Mouse (Mus musculus): ENCODE measurements around the gene Gm17490. TPM values are rescaled to one million over a fixed set of nuclear protein-coding genes. Genes with fewer than 3 reads are reported as not detected.

Gene Gm17490
- polyA plus RNA-seq, 1 experiment from 2014 or later = not detected

DNA sequence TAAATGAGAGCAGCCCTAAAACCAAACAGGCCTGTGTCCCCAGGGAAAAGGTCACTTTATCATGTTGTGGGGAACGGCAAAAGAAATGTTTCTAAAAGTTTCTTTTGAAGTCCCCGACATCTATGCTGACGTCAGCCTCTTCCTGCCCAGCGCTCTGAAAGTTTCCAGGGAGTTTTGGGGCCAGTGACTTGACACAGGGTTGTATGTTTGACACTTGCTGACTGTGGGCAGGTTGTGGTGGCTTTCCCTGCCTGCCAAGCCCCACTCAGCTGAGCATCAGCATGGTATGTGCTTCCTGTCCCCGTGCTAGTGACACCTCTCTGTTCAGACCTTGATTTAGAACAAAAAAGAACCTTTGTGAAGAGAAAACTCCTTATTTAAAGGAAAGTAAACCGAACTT, 27.3 kb upstream of the Gm17490 start:
- Histone ChIP-seq H3K9me3 (no peaks in the 10 kb centered on the region), H3K4me3 (no peak overlapping the region), H3K9ac (no peak overlapping the region), H3K27me3 (no peaks in the 10 kb centered on the region), H3K36me3 (no peaks in the 10 kb centered on the region), H3K4me1 (replicated peaks) (no peaks in the 10 kb centered on the region), H3K27ac (no peak overlapping the region), H3K4me2 (no peak overlapping the region)
- WGBS = 59% methylated on average over 6 of the region's 6 CpGs
- ATAC-seq (ENCODE audit: low FRiP score) = no peak

DNA sequence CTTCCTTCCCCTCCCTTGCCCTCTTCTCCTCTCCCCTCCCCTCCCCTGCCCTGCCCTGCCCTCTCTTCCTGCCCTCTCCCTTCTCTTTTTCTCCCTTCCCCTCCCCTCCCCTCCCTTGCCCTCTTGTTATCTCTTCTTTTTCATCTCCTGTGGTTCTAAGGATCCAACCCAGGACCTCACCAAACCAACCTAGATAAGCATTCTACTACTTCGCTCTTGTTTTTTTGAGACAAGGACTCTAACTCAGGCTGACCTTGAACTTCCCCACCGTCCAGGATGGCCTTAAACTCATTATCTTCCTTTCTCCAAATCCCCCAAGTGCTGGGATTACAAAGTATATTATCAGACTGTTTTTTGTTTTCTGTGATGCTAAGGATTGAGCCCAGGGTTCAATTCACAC, 26.7 kb upstream of the Gm17490 start:
- H3K36me3 ChIP-seq = no peaks in the 10 kb centered on the region
- no peak for ATAC-seq (ENCODE audit: low FRiP score)
- H3K27me3 ChIP-seq = no peaks in the 10 kb centered on the region
- no peaks in the 10 kb centered on the region for H3K4me1 ChIP-seq (replicated peaks)
- WGBS = 87% methylated on average over 2 of the region's 2 CpGs
- H3K9me3 ChIP-seq = no peaks in the 10 kb centered on the region
- H3K9ac ChIP-seq = no peak overlapping the region
- H3K4me3 ChIP-seq = no peak overlapping the region
- H3K27ac ChIP-seq = no peak overlapping the region
- no peak overlapping the region for H3K4me2 ChIP-seq

DNA sequence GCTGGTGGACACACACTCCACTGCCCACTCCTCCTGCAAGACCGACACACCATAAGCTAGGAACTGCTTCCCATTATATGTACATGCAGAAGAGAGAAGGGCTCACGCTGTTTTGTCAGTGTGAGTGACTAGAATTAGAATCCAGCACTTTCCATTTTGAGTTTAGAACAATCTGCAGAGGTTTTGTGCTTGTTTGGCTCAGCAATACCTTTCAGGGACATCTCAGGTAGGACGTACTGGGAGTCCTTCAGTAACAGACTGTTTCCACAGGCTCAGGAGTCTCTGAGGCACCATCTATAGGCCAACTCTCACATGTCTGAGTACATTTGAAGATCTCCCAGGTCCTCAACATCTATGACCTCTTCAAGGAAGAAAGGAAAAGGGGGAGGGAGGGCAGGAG, 26.1 kb upstream of the Gm17490 start:
- 84% methylated on average over 3 of the region's 3 CpGs for WGBS
- no peaks in the 10 kb centered on the region for H3K27me3 ChIP-seq

DNA sequence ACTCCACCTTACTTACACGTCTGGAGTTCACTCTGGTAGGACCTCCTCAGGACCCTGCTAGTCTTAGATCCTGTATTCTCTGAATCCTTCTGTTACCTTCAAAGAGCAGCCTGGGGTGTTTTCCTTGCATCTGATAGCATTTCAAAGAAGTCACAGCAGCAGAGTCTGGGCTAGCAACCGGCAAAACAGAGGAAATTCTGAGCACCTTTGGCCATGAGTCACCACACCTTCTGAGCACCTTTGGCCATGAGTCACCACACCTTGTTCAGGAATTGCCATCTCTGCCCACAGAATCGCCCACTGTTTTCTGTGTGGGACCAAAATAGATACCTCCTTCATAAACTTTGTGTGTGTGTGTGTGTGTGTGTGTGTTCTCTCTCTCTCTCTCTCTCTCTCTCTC, 25.4 kb upstream of the Gm17490 start:
- ATAC-seq (ENCODE audit: low FRiP score) = no peak
- 62% methylated on average over 3 of the region's 3 CpGs for WGBS

More for the DNA sequence above, 26.1 kb upstream of the Gm17490 start:
- no peak overlapping the region for H3K4me3 ChIP-seq
- H3K4me1 ChIP-seq (replicated peaks) = no peaks in the 10 kb centered on the region
- no peaks in the 10 kb centered on the region for H3K36me3 ChIP-seq
- no peak for ATAC-seq (ENCODE audit: low FRiP score)
- H3K9me3 ChIP-seq = no peaks in the 10 kb centered on the region
- H3K27ac ChIP-seq = no peak overlapping the region
- no peak overlapping the region for H3K4me2 ChIP-seq
- H3K9ac ChIP-seq = no peak overlapping the region

DNA sequence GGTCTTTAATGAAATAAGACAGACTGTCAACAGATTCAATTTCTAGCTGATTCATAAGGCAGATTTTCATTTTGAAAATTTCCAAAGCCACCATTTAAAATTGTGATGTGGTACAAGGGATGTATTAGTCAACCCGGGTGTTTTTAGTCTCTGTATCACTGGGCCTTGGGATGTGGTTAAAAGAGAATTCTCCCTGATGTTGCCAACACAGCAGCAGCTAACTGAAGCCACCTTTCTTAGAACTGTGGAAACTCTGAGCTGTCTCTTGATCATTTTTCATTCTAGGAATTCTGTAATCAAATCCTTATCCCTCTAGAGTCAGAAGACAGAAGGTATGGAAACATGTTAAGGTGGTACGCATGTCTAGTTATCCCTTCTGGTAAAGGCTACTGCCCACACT, 19.2 kb upstream of the Gm17490 start:
- no peaks in the 10 kb centered on the region for H3K27me3 ChIP-seq
- no peak overlapping the region for H3K4me3 ChIP-seq
- H3K36me3 ChIP-seq = no peaks in the 10 kb centered on the region
- no peaks in the 10 kb centered on the region for H3K4me1 ChIP-seq (replicated peaks)
- no peaks in the 10 kb centered on the region for H3K9me3 ChIP-seq
- no peak overlapping the region for H3K9ac ChIP-seq
- ATAC-seq (ENCODE audit: low FRiP score) = no peak
- H3K4me2 ChIP-seq = no peak overlapping the region
- no peak overlapping the region for H3K27ac ChIP-seq
- WGBS = 91% methylated on average over 2 of the region's 2 CpGs

More for the DNA sequence above, 25.4 kb upstream of the Gm17490 start:
- H3K9me3 ChIP-seq = no peaks in the 10 kb centered on the region
- no peak overlapping the region for H3K9ac ChIP-seq
- H3K4me1 ChIP-seq (replicated peaks) = no peaks in the 10 kb centered on the region
- no peaks in the 10 kb centered on the region for H3K27me3 ChIP-seq
- no peak overlapping the region for H3K4me2 ChIP-seq
- no peak overlapping the region for H3K4me3 ChIP-seq
- no peak overlapping the region for H3K27ac ChIP-seq
- H3K36me3 ChIP-seq = no peaks in the 10 kb centered on the region

DNA sequence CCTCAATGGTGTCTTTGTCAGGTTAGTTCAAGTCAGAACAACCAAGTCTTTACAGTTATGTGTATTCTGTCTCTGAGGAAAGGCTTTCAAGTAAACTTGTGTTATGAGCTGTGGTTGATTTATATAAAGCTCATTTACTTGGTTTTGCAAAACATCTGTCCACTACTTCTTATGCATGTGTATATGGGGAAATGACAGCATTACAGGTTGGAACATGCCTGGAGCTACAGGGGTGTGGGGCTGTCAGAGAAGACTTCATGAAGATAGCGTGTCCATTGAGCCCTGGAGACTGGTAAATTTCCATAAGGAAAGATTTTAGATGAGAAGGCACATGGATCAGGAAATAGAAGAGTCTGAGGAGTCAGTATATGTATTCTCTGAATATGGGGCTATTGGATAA, 18.0 kb upstream of the Gm17490 start:
- H3K9me3 ChIP-seq = no peaks in the 10 kb centered on the region
- no peaks in the 10 kb centered on the region for H3K27me3 ChIP-seq
- H3K27ac ChIP-seq = no peak overlapping the region
- no peaks in the 10 kb centered on the region for H3K36me3 ChIP-seq
- no peaks in the 10 kb centered on the region for H3K4me1 ChIP-seq (replicated peaks)
- H3K4me2 ChIP-seq = no peak overlapping the region
- ATAC-seq (ENCODE audit: low FRiP score) = no peak
- no peak overlapping the region for H3K9ac ChIP-seq
- no peak overlapping the region for H3K4me3 ChIP-seq
- WGBS = 88% methylated on average over 1 of the region's 1 CpGs

DNA sequence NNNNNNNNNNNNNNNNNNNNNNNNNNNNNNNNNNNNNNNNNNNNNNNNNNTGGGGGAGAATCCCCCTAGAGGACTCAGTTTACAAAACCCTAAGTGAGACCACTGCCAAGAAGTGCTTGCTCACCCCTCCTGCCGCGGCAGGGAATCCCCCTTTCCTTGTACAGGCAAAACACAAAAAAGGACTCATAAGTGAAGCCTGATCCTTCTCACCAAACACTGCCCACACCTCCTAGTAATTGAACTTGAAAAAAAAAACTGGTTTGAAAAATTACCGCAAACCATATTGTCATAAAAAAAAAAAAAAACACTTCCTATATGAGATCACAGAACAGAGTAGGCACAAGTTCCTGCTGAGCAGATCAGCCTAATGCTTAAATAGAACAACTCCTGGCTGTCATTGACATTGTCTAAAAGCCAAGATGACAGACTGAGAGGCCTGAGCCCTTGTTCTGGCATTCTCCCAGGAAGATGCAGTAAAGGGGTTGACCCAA, 16.4 kb upstream of the Gm17490 start, which contains the start of gene Il2ra:
Il2ra (plus strand) TSS at position 357 of the 491 bp plus-strand sequence.
- no peaks in the 10 kb centered on the region for H3K9me3 ChIP-seq
- H3K4me3 ChIP-seq = no peak within 1 kb of the TSS
- H3K4me2 ChIP-seq = no peak within 1 kb of the TSS
- no peak for ATAC-seq (ENCODE audit: low FRiP score)
- no peak within 1 kb of the TSS for H3K27ac ChIP-seq
- H3K4me1 ChIP-seq (replicated peaks) = no peaks in the 10 kb centered on the region
- no peak within 1 kb of the TSS for H3K9ac ChIP-seq
- H3K36me3 ChIP-seq = no peaks in the 10 kb centered on the region
- WGBS = 90% methylated on average over 3 of the region's 3 CpGs
- no peaks in the 10 kb centered on the region for H3K27me3 ChIP-seq

DNA sequence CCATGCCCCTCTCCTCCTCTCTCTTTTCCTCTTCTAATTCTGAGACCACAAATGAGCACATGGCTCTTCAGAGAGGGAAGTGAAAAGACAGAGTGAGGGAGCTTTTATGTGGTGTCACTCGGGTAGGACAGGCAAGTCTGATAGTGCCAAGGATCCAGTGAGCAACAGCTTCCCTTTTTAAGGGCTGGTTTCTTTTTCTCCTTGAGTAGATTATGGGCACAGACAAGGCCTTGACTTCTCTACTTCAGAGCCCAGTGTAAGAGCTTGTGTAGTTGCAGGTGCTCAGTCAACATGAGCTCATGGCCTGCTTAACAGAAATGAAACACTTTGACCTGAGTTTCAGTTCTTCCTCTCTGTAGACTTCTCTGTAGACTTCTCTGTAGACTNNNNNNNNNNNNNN, 11.1 kb upstream of the Gm17490 start:
- Histone ChIP-seq H3K36me3 (no peaks in the 10 kb centered on the region), H3K4me1 (replicated peaks) (no peaks in the 10 kb centered on the region), H3K4me3 (no peak overlapping the region), H3K4me2 (no peak overlapping the region), H3K9me3 (no peaks in the 10 kb centered on the region), H3K27me3 (no peaks in the 10 kb centered on the region), H3K27ac (no peak overlapping the region), H3K9ac (no peak overlapping the region)
- no peak for ATAC-seq (ENCODE audit: low FRiP score)
- 80% methylated on average over 1 of the region's 1 CpGs for WGBS

DNA sequence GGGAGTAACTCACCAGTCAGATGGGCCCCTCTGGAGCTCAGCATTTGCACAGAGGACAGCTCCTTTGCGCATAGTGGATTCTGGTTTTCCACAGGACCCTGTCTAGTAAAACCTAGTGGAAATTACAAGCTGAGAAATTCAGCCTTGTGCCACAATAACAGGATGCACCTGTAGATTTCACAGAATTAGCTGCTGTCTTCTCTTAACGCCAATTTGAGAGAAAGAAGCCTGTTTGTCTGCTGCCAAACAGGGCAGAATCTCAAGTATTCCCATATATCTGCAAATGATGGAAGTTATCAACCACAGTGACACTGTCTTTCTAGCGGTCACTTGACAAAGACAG, 10.0 kb upstream of the Gm17490 start:
- Histone ChIP-seq H3K4me3 (no peak overlapping the region), H3K9ac (no peak overlapping the region), H3K36me3 (no peaks in the 10 kb centered on the region), H3K4me1 (replicated peaks) (no peaks in the 10 kb centered on the region), H3K4me2 (no peak overlapping the region), H3K9me3 (no peaks in the 10 kb centered on the region), H3K27me3 (no peaks in the 10 kb centered on the region), H3K27ac (no peak overlapping the region)
- no peak for ATAC-seq (ENCODE audit: low FRiP score)
- 80% methylated on average over 3 of the region's 3 CpGs for WGBS

DNA sequence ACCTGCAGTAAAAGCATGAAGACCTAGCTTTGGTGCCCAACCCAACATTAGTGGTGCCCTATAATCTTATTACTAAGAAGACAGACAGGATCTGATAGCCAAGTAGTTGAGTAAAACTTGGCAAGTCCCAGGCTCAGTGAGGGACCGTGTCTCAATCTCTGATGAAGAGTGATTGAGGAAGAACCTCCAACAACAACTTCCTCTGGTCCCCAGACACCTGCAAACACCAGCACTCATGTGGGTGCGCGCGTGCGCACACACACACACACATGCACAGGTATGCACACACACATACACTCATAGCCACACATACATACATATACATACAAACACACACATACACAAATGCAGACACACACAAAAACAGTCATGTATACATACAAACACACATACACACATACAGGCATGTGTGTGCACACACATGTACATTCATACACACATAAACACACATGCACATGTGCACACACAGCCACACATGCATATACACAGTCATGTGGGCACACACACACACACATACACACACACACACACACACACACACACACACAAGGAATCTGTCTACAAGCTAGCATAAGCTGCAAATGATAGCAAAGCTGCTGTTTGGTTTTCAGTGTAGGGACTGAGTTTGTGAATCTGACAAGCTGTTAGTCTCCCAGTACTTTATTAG, 9.5 kb upstream of the Gm17490 start:
- no peak for ATAC-seq (ENCODE audit: low FRiP score)
- H3K36me3 ChIP-seq = no peaks in the 10 kb centered on the region
- no peaks in the 10 kb centered on the region for H3K4me1 ChIP-seq (replicated peaks)
- H3K4me2 ChIP-seq = no peak overlapping the region
- WGBS = 96% methylated on average over 5 of the region's 5 CpGs
- H3K4me3 ChIP-seq = no peak overlapping the region
- no peaks in the 10 kb centered on the region for H3K9me3 ChIP-seq
- H3K27ac ChIP-seq = no peak overlapping the region
- H3K27me3 ChIP-seq = no peaks in the 10 kb centered on the region
- no peak overlapping the region for H3K9ac ChIP-seq

DNA sequence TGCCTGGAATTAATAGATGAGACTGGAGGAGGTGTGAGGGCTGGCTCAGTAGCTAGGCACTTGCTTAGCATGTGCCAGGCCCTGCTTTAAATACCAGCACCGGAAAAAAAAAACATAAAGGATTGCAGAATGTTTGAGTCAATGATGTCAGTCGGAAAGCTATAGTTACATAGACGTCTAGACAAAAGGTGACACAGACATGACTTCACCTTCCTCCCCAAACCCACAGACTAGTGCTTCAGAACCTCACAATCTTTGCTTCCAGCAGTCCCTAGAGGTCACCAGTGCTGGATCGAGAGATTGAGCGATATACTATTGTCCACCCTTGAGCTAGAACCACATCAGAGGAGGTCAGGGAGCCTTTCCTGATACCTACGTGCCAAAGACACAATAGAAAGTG, 9.0 kb upstream of the Gm17490 start:
- Histone ChIP-seq H3K4me3 (no peak overlapping the region), H3K4me2 (no peak overlapping the region), H3K27me3 (no peaks in the 10 kb centered on the region), H3K27ac (no peak overlapping the region), H3K9me3 (no peaks in the 10 kb centered on the region), H3K4me1 (replicated peaks) (no peaks in the 10 kb centered on the region), H3K9ac (no peak overlapping the region), H3K36me3 (no peaks in the 10 kb centered on the region)
- WGBS = 90% methylated on average over 6 of the region's 6 CpGs
- no peak for ATAC-seq (ENCODE audit: low FRiP score)

DNA sequence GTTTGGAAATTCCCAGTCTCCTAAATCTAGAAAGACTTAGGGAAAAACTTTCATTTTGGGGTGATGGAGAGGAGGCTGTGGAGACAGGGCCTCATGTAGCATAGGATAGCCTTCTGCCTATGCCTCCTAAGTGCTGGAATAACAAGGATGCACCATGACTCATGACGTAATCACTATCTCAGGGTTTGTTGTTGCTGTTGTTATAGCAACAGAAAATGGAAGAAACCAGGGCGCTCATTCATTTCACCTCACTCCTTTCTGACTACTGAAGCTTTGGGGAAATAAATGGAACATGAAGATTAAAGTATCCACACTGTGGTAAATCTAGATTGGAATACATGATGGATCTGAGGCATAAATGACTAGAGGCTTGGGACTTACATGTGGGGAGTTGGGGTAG, 2.3 kb downstream of the Gm17490 start:
- WGBS = 94% methylated on average over 2 of the region's 2 CpGs
- Histone ChIP-seq H3K4me3 (no peak overlapping the region), H3K4me1 (replicated peaks) (no peaks in the 10 kb centered on the region), H3K9ac (no peak overlapping the region), H3K4me2 (no peak overlapping the region), H3K36me3 (no peaks in the 10 kb centered on the region), H3K27me3 (no peaks in the 10 kb centered on the region), H3K27ac (no peak overlapping the region), H3K9me3 (no peaks in the 10 kb centered on the region)
- no peak for ATAC-seq (ENCODE audit: low FRiP score)

DNA sequence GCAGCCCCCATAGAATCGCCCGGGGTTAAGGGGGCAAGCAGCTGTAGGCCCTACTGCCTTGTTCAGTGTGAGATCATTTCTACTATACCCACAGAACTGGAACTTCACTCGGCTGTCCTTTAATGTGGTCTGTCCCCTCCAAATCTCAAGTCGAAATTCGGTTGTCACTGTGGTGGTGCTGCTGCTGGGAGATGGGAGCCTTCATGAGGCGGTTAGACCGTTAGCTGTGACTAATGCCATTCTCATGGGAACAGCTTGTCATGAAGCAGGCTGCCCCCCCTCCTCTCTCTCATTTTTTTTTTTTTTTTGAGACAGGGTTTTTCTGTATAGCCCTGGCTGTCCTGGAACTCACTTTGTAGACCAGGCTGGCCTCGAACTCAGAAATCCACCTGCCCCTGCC, 2.9 kb downstream of the Gm17490 start:
- Histone ChIP-seq H3K4me1 (replicated peaks) (no peaks in the 10 kb centered on the region), H3K27ac (no peak overlapping the region), H3K36me3 (no peaks in the 10 kb centered on the region), H3K9ac (no peak overlapping the region), H3K4me2 (no peak overlapping the region), H3K9me3 (no peaks in the 10 kb centered on the region), H3K4me3 (no peak overlapping the region), H3K27me3 (no peaks in the 10 kb centered on the region)
- ATAC-seq (ENCODE audit: low FRiP score) = no peak
- WGBS = 92% methylated on average over 8 of the region's 8 CpGs

All from hindbrain, embryonic 13.5 days (tissue).